In genomic region chr13:110493002-110493552, GRCm38 (mm10) we compare ENCODE assay signal across 15 mouse cellular contexts.
DNase-seq lines count a peak whose midpoint lies in the region; ATAC-seq lines count a peak whose summit lies in the region.
"Had no signal": no experiment of that assay in that cellular context is flagged by ENCODE, and none has a peak within 500 bp of the region (broad histone marks: within the 10 kb centered on the region; RNA-seq: fewer than 3 reads in every experiment).

No protein-coding gene starts in this region.

- DNase-seq in limb, embryonic 10.5 days (ENCODE audit: low spot score), result no peak
- no peak for DNase-seq in hindbrain, embryonic 11.5 days (ENCODE audit: low spot score)
- no peak for DNase-seq in adrenal gland, adult (ENCODE audit: inconsistent age in 2 of 2, low spot score in 1 of 2)
- DNase-seq in adrenal gland, postnatal 10 days, result no peak
- DNase-seq in spleen, postnatal 36 days (ENCODE audit: low spot score in 2 of 2), result no peak
- DNase-seq in left cerebral cortex, postnatal 36 days (ENCODE audit: low spot score in 2 of 2), result no peak
- DNase-seq: cerebellum, adult 8-10 months; kidney, adult 8-10 months; thymus, postnatal 14 days had no signal

- H3K9me3 ChIP-seq in limb, embryonic 13.5 days, result no peaks in the 10 kb centered on the region
- no peaks in the 10 kb centered on the region for H3K9me3 ChIP-seq in limb, embryonic 10.5 days (replicated peaks)
- H3K9me3 ChIP-seq in hindbrain, embryonic 11.5 days (ENCODE audit: control insufficient read depth, low read length), result no peaks in the 10 kb centered on the region
- H3K9me3 ChIP-seq in midbrain, embryonic 12.5 days, result no peaks in the 10 kb centered on the region
- H3K9me3 ChIP-seq: heart, embryonic 15.5 days; megakaryocyte, embryonic 14.5 days had no signal

- no peaks in the 10 kb centered on the region for H3K27me3 ChIP-seq in limb, embryonic 13.5 days
- H3K27me3 ChIP-seq in limb, embryonic 10.5 days (ENCODE audit: low read depth, poor library complexity, severe bottlenecking), result no peaks in the 10 kb centered on the region
- H3K27me3 ChIP-seq in hindbrain, embryonic 11.5 days (ENCODE audit: control insufficient read depth, insufficient read depth, low read length), result no peaks in the 10 kb centered on the region
- no peaks in the 10 kb centered on the region for H3K27me3 ChIP-seq in midbrain, embryonic 12.5 days
- H3K27me3 ChIP-seq: heart, embryonic 15.5 days; megakaryocyte, embryonic 14.5 days had no signal

- H3K4me1 ChIP-seq in limb, embryonic 13.5 days, result peaks cover 13% of the 10 kb centered on the region
- H3K4me1 ChIP-seq in limb, embryonic 10.5 days, result peaks cover 15% of the 10 kb centered on the region
- no peaks in the 10 kb centered on the region for H3K4me1 ChIP-seq in hindbrain, embryonic 11.5 days (replicated peaks; ENCODE audit: control insufficient read depth, insufficient read depth, low read length)
- H3K4me1 ChIP-seq in midbrain, embryonic 12.5 days, result peaks cover 8% of the 10 kb centered on the region; the same call in 1 of the 2 replicates
- H3K4me1 ChIP-seq: megakaryocyte, embryonic 14.5 days had no signal

- intact Hi-C loops in left cerebral cortex, postnatal 36 days (cut with DNase I), result no loop called here

- no peak overlapping the region for H3K4me3 ChIP-seq in limb, embryonic 13.5 days
- no peak overlapping the region for H3K4me3 ChIP-seq in limb, embryonic 10.5 days
- H3K4me3 ChIP-seq in hindbrain, embryonic 11.5 days (ENCODE audit: low read depth, low read length), result no peak overlapping the region
- H3K4me3 ChIP-seq in midbrain, embryonic 12.5 days, result no peak overlapping the region
- H3K4me3 ChIP-seq: erythroblast, embryonic 14.5 days; heart, embryonic 15.5 days; megakaryocyte, embryonic 14.5 days had no signal

- peak overlapping the region; percentile 28; the same call in 1 of the 2 replicates for H3K4me2 ChIP-seq in limb, embryonic 13.5 days (replicated peaks)
- no peak overlapping the region for H3K4me2 ChIP-seq in hindbrain, embryonic 11.5 days (replicated peaks; ENCODE audit: low read depth, low read length)
- H3K4me2 ChIP-seq in midbrain, embryonic 12.5 days (replicated peaks), result peak overlapping the region; percentile 28; the same call in 1 of the 2 replicates
- H3K4me2 ChIP-seq: heart, embryonic 15.5 days had no signal

- WGBS in limb, embryonic 13.5 days, result 80% methylated on average over 7 of the region's 7 CpGs
- WGBS in limb, embryonic 10.5 days, result 91% methylated on average over 7 of the region's 7 CpGs
- 63% methylated on average over 7 of the region's 7 CpGs for WGBS in hindbrain, embryonic 11.5 days
- WGBS in midbrain, embryonic 12.5 days, result 50% methylated on average over 7 of the region's 7 CpGs

- H3K27ac ChIP-seq in limb, embryonic 13.5 days, result no peak overlapping the region
- no peak overlapping the region for H3K27ac ChIP-seq in limb, embryonic 10.5 days
- no peak overlapping the region for H3K27ac ChIP-seq in hindbrain, embryonic 11.5 days (ENCODE audit: low read depth, low read length)
- peak overlapping the region; percentile 21; the same call in 1 of the 2 replicates for H3K27ac ChIP-seq in midbrain, embryonic 12.5 days (replicated peaks)
- H3K27ac ChIP-seq: heart, embryonic 15.5 days; liver, embryonic 14.5 days had no signal

- ATAC-seq in limb, embryonic 13.5 days (ENCODE audit: low FRiP score, low read depth), result no peak
- peak; percentile 64 for ATAC-seq in hindbrain, embryonic 11.5 days (ENCODE audit: low FRiP score)
- ATAC-seq in midbrain, embryonic 12.5 days (ENCODE audit: low FRiP score, low read depth), result peak; percentile 57; the same call in 1 of the 2 replicates

- no peak overlapping the region for H3K9ac ChIP-seq in limb, embryonic 13.5 days
- H3K9ac ChIP-seq in hindbrain, embryonic 11.5 days (ENCODE audit: low read depth, low read length), result no peak overlapping the region
- no peak overlapping the region for H3K9ac ChIP-seq in midbrain, embryonic 12.5 days (replicated peaks)
- H3K9ac ChIP-seq: heart, embryonic 15.5 days; liver, embryonic 14.5 days had no signal

- H3K36me3 ChIP-seq in limb, embryonic 13.5 days, result no peaks in the 10 kb centered on the region
- no peaks in the 10 kb centered on the region for H3K36me3 ChIP-seq in limb, embryonic 10.5 days
- H3K36me3 ChIP-seq in hindbrain, embryonic 11.5 days (ENCODE audit: control insufficient read depth, insufficient read depth, low read length), result no peaks in the 10 kb centered on the region
- H3K36me3 ChIP-seq in midbrain, embryonic 12.5 days, result no peaks in the 10 kb centered on the region
- H3K36me3 ChIP-seq: heart, embryonic 15.5 days had no signal
